Mouse (Mus musculus) kidney, adult 9 months (tissue): ENCODE measurements around the gene Uba2.
"Not testable (repeated sequence)": the region's sequence is repeated elsewhere in the genome, so short reads cannot be mapped to it uniquely, and the experiment has no call there.

Experiments used
- DNase-seq: peaks from one replicate; pipeline ENCODE4 v3.0.0; 2022

Gene Uba2

GRCm38 (mm10) chr7:34165999-34166398, 3.4 kb downstream of the Uba2 start:
- no peak for DNase-seq

- no peak for DNase-seq
These were observed 4.7 kb downstream of the Uba2 start for GRCm38 (mm10) chr7:34164671-34165070.

GRCm38 (mm10) chr7:34159167-34159566, 10.2 kb downstream of the Uba2 start:
- no peak for DNase-seq

GRCm38 (mm10) chr7:34157994-34158393, 11.4 kb downstream of the Uba2 start:
- DNase-seq, result no peak

- no peak for DNase-seq
These were observed 22.2 kb downstream of the Uba2 start for GRCm38 (mm10) chr7:34147193-34147592.

GRCm38 (mm10) chr7:34141123-34141522, 28.3 kb downstream of the Uba2 start:
- no peak for DNase-seq

GRCm38 (mm10) chr7:34139493-34139892, 29.9 kb downstream of the Uba2 start:
- DNase-seq, result no peak

GRCm38 (mm10) chr7:34134336-34134735, 35.1 kb downstream of the Uba2 start:
- DNase-seq, result no peak

- DNase-seq, result peak; percentile 77
These were observed 36.2 kb downstream of the Uba2 start, which contains the start of gene Wtip for GRCm38 (mm10) chr7:34133117-34133762. Gene Wtip, minus strand, starts transcription at chr7:34133268.

- DNase-seq, result peak; percentile 17
These were observed 36.9 kb downstream of the Uba2 start for GRCm38 (mm10) chr7:34132355-34133079.

- DNase-seq, result no peak
These were observed 37.4 kb downstream of the Uba2 start for GRCm38 (mm10) chr7:34131959-34132354.

GRCm38 (mm10) chr7:34131118-34131517, 38.3 kb downstream of the Uba2 start:
- DNase-seq, result no peak

GRCm38 (mm10) chr7:34126291-34126690, 43.1 kb downstream of the Uba2 start:
- no peak for DNase-seq

GRCm38 (mm10) chr7:34125346-34125745, 44.1 kb downstream of the Uba2 start:
- no peak for DNase-seq

- DNase-seq, result no peak
These were observed 46.2 kb downstream of the Uba2 start for GRCm38 (mm10) chr7:34122987-34123720.

- not testable (repeated sequence) for DNase-seq
These were observed 48.8 kb downstream of the Uba2 start for GRCm38 (mm10) chr7:34120636-34121035.

GRCm38 (mm10) chr7:34116601-34117000, 52.8 kb downstream of the Uba2 start:
- DNase-seq, result no peak

- no peak for DNase-seq
These were observed 60.2 kb downstream of the Uba2 start for GRCm38 (mm10) chr7:34109190-34109589.

- DNase-seq, result no peak
These were observed 68.1 kb downstream of the Uba2 start for GRCm38 (mm10) chr7:34101276-34101675.

- no peak for DNase-seq
These were observed 69.4 kb downstream of the Uba2 start for GRCm38 (mm10) chr7:34100002-34100401.

- DNase-seq, result no peak
These were observed 74.4 kb downstream of the Uba2 start, which contains the start of gene Scgb1b30 for GRCm38 (mm10) chr7:34094911-34095481. Gene Scgb1b30, plus strand, starts transcription at chr7:34095431.
